Comparison of ENCODE assay signal across 8 mouse cellular contexts in genomic region chr1:75360112-75361031, GRCm38 (mm10). TPM values are rescaled to one million over a fixed set of nuclear protein-coding genes. Genes with fewer than 3 reads are reported as not detected.
DNase-seq lines count a peak whose midpoint lies in the region.

TSS of gene Des (plus strand) at chr1:75360329.

- H3K9me3 ChIP-seq in embryonic facial prominence, embryonic 10.5 days: no peaks in the 10 kb centered on the region

- peaks cover 67% of the 10 kb centered on the region for H3K27me3 ChIP-seq in embryonic facial prominence, embryonic 10.5 days (replicated peaks; ENCODE audit: low read depth, poor library complexity, severe bottlenecking)

- peak; percentile 54 for DNase-seq in cerebellum, adult 9-11 months
- DNase-seq in cerebellum, adult 11 months: no peak
- DNase-seq in embryonic facial prominence, embryonic 10.5 days (ENCODE audit: low spot score): peak; percentile 63
- peak; percentile 82 to 83 for DNase-seq in heart, adult 9 months (ENCODE audit: low spot score in 2 of 2)
- peak; percentile 72 for DNase-seq in kidney, postnatal 10 days
- peak; percentile 50 for DNase-seq in lung, postnatal 25 days (ENCODE audit: low spot score)
- DNase-seq in testis, postnatal 14 days (ENCODE audit: low spot score): peak; percentile 51
- DNase-seq in thymus, postnatal 25 days: no peak

- H3K27ac ChIP-seq in embryonic facial prominence, embryonic 10.5 days (replicated peaks): peak within 1 kb of the TSS; percentile 76

- peak within 1 kb of the TSS; percentile 56 for H3K4me3 ChIP-seq in embryonic facial prominence, embryonic 10.5 days

- H3K4me1 ChIP-seq in embryonic facial prominence, embryonic 10.5 days: peaks cover 39% of the 10 kb centered on the region

- WGBS in embryonic facial prominence, embryonic 10.5 days: 3% methylated on average over 80 of the region's 80 CpGs

- H3K36me3 ChIP-seq in embryonic facial prominence, embryonic 10.5 days (replicated peaks): no peaks in the 10 kb centered on the region

RNA-seq across cellular contexts. Expression of gene Des, which starts in this region (rescaled TPM):
- 10.4 and 15.6 TPM in 2 replicates for polyA plus RNA-seq in embryonic facial prominence, embryonic 10.5 days (2016; fragmentation: Nextera tagmentation; extraction: Ambion mirVana)

Comparison
In these comparisons a context has a peak if more than half of its experiments do, and no peak if none do; other contexts are left out.
1. DNase-seq: peak in cerebellum, adult 9-11 months (single experiment), embryonic facial prominence, embryonic 10.5 days (single experiment), heart, adult 9 months (2 of 2), kidney, postnatal 10 days (single experiment), lung, postnatal 25 days (single experiment) and testis, postnatal 14 days (single experiment); none in cerebellum, adult 11 months (single experiment) and thymus, postnatal 25 days (single experiment).